Mouse (Mus musculus): ENCODE measurements around the gene Ndufs1.

The Ndufs1 gene

DNA sequence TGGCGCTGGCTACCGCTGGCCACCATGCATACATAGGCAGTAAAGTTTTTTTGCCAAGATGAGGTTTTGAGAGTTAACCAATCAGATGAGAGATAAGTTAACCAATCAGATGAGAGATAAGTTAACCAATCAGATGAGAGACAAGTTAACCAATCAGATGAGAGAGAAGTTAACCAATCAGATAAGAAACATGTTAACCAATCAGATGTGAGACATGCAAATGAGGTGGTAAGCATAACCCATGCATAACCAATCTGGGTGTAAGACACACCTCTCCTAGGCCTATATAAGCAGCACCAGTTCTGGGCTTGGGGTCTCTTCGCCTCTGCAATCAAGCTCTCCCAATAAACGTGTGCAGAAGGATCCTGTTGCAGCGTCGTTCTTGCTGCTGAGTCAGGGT is 8.8 kb upstream of the Ndufs1 start:
- peak; percentile 58 for DNase-seq (ENCODE audit: low read depth, low spot score)

DNA sequence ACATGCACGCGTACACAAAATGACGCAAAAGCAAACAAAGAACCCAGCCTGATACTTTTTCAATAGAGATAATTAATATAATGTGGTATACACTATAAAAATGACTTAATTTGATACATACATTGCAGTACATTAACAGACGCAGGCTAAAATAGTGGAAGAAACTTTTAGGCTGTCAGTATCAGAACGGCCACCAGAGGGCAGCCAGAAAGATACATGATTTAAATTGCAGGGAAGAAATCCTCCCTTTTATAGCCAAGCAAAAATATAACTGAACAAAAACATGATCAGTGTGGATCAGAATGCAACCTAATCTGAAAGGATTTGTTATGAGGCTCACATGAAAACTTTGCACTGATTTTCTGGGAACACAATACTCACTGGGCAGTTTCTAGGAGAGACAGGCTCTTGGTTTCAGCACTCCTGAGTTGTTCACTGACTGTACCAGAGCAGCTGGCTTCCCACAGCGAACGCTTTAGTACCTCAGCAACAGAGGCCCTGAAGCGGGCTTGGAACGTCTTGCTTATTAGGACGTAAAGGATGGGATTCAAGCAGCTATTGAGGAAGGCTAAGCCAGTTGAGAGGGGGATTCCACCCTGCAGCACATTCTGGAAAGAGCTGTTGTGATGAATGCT is 6.1 kb upstream of the Ndufs1 start:
- peak; percentile 66 for DNase-seq (ENCODE audit: low read depth, low spot score)

DNA sequence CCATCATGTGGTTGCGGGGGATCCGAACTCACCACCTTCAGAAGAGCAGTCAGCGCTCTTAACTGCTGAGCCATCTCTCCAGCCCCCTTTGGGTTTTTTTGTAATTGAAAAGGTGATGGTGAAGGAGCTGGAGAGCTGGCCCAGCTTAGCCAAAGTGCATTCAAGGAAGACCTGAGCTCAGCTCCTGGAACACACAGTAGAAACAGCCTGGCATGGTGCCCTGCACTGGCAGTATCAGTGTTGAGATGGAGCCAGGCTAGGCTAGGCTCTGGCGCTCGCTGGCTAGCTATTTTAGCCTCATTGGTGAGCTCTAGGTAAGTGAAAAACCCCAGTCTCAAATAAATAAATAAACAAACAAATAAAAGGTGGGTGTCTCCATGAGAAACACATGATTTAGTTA is 5.6 kb upstream of the Ndufs1 start:
- no peak for DNase-seq (ENCODE audit: low read depth, low spot score)

DNA sequence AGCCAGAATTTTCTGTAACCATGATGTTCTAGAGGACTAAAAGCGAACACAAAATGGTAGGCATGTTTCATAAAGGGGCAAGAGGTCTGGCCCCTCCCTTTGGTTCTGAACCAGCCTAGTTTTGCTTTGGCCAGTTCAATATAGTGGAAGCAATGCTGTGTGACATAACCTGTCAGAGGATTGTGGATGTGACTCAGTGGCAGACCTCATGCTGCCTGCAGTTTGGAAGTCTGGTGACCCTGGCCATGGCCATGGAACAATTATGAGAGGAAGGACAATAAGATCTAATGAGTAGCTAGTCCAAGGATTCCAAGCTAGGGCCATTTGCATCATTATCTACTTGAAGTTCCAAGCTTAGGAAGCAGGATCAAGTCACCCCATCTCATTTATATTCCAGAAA is 4.8 kb upstream of the Ndufs1 start:
- no peak for DNase-seq (ENCODE audit: low read depth, low spot score)

DNA sequence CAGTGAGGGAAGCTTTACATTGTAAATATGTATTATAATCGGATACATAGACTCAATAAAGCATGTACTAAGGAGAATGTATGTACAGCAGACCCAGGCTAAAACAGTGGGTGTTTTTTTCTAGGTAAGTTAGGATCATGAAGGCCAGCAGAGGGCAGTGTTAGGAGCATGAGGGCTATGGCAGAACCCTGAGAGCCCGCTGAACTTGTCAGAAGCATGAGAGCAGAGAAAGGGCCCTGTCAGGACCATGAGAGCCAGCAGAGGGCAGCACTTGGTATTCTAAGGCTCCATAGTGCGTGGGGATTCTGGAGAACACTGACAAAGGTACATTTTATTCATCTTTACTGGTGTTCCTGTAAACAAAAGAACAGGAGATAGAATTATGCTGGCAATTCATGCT is 4.4 kb upstream of the Ndufs1 start:
- DNase-seq (ENCODE audit: low read depth, low spot score): peak; percentile 99

DNA sequence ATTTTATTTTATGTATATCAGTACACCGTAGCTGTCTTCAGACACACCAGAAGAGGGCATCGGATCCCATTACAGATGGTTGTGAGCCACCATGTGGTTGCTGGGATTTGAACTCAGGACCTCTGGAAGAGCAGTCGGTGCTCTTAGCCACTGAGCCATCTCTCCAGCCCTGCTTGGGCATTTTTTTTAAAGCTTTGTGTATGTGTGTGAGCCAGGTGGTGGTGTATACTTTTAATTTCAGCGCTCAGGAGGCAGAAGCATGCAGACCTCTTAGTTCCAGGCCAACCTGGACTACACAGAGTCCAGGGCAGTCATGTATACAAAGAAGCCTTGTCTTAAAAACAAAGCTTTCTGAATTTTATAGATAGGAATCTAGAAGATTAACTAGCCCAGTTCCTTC is 3.9 kb upstream of the Ndufs1 start:
- DNase-seq (ENCODE audit: low read depth, low spot score): peak; percentile 49

DNA sequence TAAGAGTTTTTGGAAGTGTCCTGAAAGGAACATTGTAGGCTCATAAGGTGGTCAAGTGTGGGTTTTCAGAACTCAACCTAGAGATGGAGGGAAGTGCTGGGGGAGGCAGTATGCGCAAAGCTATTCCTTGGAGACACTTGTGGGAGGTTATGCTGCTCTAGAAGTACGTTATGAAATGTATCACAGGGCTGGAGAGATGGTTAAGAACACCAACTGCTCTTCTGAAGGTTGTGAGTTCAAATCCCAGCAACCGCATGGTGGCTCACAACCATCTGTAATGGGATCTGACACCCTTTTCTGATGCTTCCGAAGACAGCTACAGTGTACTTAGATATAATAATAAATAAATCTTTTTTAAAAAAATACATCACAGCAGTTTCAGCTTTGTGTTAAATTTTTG is 3.5 kb upstream of the Ndufs1 start:
- DNase-seq (ENCODE audit: low read depth, low spot score): no peak

DNA sequence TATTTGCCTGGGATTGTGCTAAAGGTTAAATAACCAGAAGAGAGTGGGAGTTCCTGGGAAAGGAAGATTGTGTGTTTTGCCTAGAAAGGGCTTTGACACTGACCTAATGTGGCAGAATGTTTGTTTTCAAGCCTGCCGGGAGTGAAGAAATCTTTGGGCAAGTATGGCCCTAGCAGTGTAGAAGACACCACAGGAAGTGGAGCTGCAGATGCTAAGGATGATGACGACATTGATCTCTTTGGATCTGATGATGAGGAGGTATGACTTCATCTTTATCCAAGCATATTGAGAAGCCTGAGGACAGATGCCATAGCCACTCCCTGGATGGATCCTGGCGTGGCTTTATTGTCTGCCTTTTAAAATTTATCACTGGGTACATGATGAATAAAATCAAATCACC is 1.7 kb upstream of the Ndufs1 start:
- peak; percentile 53 for DNase-seq (ENCODE audit: low read depth, low spot score)

DNA sequence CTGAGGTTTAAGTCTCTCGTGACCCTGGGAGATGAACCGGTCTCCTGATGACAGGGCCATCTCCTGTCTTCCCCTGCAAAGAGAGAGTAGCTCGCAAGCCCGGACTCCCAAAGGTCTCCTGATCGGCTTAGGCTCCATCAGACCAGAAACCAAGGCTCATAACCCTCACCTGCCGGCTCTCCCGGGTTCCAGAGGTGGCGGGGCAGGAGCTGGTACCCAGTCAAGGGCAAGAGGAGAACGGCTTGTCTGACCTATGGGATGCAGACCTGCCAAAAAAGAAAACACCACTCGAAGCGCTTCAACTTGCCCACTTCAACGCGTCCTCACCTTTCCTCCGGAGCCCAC is 402 bp downstream of the Ndufs1 start:
- no peak for DNase-seq (ENCODE audit: low read depth, low spot score)

DNA sequence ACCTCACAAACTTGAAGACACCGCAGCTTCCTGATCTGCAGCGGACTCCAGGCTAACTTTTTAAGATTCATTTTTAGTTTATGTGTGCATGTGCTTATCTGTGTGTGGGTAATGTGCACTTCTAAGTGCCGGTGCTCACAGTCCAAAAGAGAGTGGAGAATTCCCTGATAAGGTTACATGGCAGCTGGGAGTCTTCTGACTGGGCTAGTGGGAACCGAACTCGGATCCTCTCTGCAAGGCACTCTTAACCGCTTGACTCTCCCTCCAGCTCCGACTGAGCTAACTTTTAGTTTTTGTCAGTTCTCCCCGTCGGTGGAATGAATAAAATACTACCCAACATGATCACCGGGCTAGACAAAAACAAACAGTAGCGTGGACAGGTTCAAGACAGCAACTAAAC is 780 bp downstream of the Ndufs1 start:
- no peak for DNase-seq (ENCODE audit: low read depth, low spot score)

DNA sequence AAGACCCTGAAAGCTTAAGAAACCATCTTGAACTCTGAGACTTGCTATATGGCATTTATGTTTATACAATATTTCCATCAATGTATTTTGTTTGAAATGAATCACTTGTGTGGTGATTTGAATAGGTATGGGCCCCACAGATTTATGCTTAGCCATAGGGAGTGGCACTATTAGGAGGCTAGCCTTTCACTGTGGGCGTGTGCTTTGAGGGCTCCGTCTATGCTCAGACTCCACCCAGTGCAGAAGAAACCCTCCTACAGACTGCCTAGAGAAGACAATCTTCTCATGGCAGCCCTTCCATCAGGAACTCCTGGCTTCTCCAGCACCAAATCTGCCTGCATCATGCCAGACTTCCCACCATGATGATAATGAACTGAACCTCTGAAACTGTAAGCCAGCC is 8.0 kb downstream of the Ndufs1 start:
- DNase-seq (ENCODE audit: low read depth, low spot score): no peak

DNA sequence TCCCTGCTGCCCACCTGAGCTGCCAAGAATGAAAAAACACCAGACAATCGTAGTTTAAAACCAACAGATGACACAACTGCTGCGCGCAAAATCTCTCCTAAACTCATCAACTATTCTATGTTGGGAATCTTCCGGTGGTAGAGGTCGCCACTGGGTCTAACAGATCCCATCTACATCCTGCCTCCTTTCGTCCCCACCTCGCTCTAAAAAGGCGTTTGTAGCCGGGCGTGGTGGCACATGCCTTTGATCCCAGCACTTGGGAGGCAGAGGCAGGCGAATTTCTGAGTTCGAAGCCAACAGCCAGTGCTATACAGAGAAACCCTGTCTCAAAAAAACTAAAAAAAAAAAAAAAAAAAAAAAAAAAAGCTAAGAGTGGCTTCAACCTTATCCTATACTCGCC is 36.4 kb downstream of the Ndufs1 start:
- peak; percentile 86 for DNase-seq (ENCODE audit: low read depth, low spot score)

DNA sequence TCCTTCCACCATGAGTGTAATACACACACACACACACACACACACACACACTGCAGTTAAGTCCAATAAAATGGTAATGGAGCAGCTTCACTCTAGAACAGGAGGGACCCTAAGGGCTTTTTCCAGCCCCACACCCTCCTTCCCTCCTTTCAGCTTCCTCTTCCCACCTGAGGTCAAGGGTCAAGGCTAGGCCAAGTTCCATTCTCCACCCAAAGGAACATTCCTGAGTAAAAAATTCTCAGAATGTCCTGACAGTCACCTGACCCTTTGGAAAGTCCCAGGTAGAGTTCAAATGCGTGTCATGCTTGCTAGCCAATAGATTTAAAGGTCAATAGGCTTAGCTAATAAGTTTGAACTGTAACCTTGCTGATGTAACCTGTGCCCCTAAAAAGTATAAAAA is 38.0 kb downstream of the Ndufs1 start:
- DNase-seq (ENCODE audit: low read depth, low spot score): peak; percentile 100

DNA sequence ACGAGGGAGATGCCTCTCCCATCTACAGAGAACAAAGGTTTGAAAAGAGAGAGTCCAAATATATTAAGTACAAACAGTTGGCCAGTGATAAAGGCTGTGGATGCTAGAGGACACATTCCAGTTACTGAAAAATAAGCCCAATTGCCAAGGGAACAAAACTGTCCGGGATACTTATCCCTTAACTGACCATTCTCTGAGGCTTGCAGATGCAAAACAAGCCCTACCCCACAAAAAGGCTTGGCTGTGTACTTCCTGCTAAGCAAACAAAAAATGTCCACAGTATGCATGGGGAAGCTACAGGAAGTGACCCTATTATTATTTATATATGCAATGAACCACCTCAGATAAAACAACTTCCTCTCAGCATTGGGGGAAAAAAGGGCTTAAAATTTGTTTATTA is 38.7 kb downstream of the Ndufs1 start:
- DNase-seq (ENCODE audit: low read depth, low spot score): peak; percentile 87

DNA sequence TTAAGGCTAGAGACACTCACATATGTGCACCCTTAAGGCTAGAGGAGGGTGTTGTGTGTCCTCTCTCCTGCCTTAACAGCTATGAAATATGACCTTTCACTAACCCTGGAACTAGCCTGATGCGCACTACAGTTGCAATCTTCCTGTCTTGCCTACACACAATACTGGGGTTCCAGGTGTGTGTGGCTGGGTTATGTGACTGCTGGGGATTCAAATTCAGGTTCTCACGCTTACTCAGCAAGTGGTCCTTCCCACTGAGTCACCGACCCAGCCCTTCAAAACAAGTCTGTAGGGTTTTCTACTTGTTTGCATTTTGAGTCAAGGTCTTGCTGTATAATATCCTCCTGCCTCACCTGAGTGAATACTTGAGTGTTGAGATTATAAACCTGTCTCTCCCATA is 42.1 kb downstream of the Ndufs1 start:
- peak; percentile 67 for DNase-seq (ENCODE audit: low read depth, low spot score)

DNA sequence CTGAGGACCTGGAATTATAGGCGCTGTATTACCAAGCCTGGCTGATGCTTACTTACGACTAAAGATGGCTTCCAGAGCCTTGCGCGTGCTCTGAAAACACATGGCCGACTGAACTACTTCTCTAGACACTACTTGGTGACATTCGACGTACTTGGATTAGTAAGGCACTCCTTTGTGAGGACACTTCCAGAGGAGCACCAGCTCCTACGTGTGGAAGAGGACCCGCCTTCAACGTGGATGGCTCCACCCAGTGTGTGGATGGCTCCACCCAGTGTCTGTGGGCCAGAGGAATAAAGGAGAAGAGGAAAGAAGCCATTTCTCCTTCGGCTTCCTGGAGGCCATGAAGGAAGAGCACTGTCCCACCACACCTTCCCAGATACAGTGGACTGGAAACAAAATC is 44.9 kb downstream of the Ndufs1 start:
- DNase-seq (ENCODE audit: low read depth, low spot score): peak; percentile 71

DNA sequence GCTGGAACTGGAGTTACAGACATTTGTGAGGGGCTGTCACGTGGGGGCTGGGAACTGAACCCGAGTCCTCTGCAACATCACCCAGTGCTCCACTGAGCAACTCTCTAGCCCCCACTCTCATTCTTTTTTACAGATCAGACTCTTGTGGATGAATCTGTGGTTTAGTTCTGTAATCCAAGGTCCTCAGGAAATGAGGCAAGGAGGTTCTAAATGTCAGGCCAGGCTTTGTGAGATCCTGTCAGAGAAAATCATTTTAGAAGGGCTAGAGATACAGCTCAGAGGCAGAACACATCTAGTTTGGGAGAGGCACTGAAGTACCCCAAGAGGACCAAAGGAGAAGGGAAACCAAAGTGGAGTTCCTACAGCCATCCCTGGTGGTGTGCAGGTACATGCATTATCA is 45.8 kb downstream of the Ndufs1 start:
- no peak for DNase-seq (ENCODE audit: low read depth, low spot score)

DNA sequence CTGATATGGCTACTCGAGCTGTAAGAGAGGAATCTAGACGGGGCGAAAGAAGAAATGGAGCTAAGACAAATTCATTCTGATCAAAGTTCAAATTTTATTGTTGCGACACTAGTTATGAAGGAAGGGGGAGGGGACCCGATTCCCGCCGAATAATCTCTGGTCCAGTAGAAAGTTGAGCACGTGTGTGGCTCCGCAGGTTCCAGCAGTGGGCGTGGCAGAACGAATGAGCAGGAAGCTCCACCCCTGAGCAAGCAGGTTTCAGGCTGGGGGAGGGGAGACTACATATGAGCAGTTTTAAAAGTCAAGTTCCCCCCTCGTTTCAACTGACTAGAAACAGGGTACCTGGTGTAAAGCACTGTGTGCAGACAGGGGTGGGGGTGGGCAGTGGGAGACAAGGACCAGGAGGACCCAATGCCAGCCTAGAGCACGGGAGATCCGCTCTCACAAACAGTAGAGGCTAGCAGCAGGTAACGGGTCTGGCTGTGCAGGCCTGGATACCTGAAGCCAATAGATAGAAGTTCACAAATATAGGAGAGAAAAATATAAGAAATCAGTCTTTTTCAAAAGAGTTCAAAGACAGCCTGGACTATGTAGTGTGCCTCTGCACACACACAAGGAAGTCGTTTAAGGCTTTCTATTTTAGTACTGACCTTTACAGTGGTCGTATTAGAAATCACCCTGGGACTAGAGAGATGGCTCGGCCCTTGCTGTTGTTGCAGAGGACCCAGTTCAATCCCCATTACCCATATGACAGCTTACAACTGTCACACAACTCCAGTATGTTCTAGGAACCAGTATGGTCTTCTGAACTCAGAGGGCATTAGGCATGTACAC is 46.6 kb downstream of the Ndufs1 start:
- peak; percentile 55 for DNase-seq (ENCODE audit: low read depth, low spot score)

DNA sequence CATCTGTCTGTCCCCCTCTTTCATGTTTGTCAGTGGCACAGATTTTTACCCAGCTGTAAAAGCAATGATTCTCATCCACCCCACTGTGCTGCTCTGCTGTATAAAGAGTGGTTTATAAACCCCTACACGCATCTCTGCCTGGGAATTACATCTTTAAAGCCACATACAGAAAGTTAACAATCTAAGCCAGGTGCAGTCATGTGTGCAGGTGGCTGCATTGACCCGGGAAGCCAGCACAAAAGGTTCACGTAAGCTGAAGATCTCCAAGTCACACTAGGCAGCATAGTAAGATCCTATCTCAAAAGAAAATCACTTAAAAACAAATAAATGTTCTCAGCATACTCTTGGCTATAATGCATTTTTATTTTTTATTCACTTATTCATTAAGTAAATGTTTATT is 47.4 kb downstream of the Ndufs1 start:
- no peak for DNase-seq (ENCODE audit: low read depth, low spot score)

DNA sequence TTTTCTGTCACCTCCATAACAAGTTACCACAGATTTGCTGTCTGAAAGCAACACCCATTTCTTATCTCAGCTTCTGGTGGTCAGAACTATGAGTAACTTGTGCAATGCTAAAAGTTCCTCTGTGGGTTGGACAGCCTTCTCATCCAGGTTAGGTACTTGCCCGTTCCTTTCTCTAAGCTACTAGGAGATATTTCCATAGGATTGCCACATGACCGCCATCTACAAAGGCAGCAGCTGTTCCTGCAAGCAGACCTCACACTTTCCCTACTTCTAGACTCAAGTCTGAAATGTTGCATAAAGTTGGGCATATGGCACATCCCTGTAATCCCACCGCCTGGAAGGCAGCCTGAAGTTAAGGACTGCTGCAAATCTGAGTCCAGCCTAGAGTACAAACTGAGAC is 50.4 kb downstream of the Ndufs1 start:
- DNase-seq (ENCODE audit: low read depth, low spot score): no peak

DNA sequence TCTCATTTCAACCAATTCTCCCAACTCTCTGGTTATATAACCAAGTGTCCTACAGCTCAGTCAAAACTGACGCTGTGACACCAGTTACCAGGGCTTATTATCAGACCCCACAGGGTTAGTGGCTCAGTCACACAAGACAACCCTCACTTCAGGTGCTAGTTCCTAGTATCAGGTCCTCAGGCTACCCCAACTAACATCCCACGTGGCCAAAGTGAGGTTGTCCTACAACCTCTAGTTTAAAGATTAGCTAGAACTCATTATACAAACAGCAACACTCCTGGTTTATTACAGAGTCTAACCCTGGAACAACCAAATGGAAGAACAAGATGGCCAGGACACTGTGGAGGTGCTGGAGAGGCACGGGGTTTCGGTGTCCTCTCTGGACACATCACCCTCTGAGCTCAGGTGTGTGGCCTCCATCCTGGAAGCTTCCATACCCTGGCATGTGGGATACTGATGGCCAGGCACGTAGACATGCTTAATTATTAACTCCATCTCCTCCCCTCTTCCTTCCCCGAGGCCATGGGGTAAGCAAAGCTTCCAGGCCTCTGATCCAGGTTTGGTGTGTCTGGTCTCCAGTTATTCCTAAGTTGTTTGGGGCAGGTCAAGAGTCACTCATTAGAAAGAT is 52.7 kb downstream of the Ndufs1 start:
- no peak for DNase-seq (ENCODE audit: low read depth, low spot score)

DNA sequence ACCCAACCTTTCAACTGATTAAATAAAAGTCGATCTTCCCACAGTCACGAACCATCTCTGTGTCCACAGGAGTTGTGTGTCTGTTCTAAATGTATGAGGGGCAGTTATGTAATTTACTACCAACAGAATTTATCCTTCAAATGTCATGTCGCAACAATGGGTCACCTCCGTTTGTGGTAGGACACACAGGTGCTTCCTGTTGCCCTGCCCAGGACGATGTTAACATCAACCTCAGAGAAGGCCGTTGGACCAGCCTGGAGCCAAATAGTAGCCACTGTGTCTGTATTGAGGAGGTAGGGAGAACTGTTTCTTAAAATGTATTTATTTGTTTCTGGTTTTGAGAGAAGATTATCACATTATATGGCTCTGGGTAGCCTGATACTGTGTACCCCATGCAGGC is 54.6 kb downstream of the Ndufs1 start:
- no peak for DNase-seq (ENCODE audit: low read depth, low spot score)

DNA sequence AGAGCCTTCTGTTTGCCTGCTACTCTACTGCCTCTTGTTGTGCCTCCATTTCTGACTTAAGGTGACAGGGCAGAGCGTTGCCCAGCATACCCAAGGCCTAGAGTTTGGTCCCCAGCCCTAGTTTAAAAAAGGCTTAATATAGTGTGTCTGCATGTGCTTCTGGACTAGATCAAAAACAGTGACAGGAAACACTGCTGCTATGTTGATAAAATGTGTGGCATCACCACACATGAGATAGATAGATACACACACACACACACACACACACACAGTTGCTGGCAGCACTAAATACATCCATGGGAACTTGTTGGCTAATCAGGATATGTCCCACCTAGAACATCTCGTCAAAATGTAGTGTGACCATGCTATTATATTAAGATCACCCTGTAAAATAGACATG is 56.3 kb downstream of the Ndufs1 start:
- DNase-seq (ENCODE audit: low read depth, low spot score): no peak

Data from ES-CJ7 (cell line).